Mouse (Mus musculus) kidney, adult 2 months (tissue): ENCODE results near the gene Fbrs. TPM values are rescaled to one million over a fixed set of nuclear protein-coding genes. Genes with fewer than 3 reads are reported as not detected.

Experiments used
- DNase-seq: peaks from one replicate; pipeline ENCODE4 v3.0.0; 2021
- H3K27ac ChIP-seq: fragments of 200-500 bp; 2 replicates; pipeline ENCODE4 v1.5.1; 2012; ENCODE audit warnings: low read depth, low read length, control low read depth, inconsistent platforms; ENCODE audit not compliant: insufficient read depth
- H3K27me3 ChIP-seq: fragments of 200-500 bp; replicated peaks from 2 replicates; pipeline ENCODE4 v1.6.1; 2012; ENCODE audit warnings: mild to moderate bottlenecking, moderate library complexity, low read length, inconsistent platforms; ENCODE audit not compliant: control insufficient read depth, insufficient read depth
- H3K36me3 ChIP-seq: fragments of 200-500 bp; 2 replicates; pipeline ENCODE4 v1.6.1; 2012; ENCODE audit warnings: mild to moderate bottlenecking, moderate library complexity, low read length, inconsistent platforms; ENCODE audit not compliant: control insufficient read depth, insufficient read depth
- H3K4me1 ChIP-seq: fragments of 200-500 bp; 2 replicates; pipeline ENCODE4 v1.6.1; 2011; ENCODE audit warnings: low read length; ENCODE audit not compliant: control insufficient read depth, insufficient read depth
- H3K4me3 ChIP-seq: fragments of 200-500 bp; 2 replicates; pipeline ENCODE4 v1.5.1; 2011; ENCODE audit warnings: mild to moderate bottlenecking, low read depth, low read length, control low read depth; ENCODE audit not compliant: insufficient read depth
- CTCF ChIP-seq: fragments of 200-500 bp; conservative IDR thresholded peaks from 2 replicates; pipeline ENCODE4 v1.5.1; 2011; ENCODE audit warnings: low read depth, mild to moderate bottlenecking, control low read depth, low read length, moderate library complexity, mixed read lengths; ENCODE audit not compliant: insufficient read depth, insufficient read length
- POLR2A ChIP-seq: fragments of 200-500 bp; IDR thresholded peaks from one replicate; pipeline ENCODE4 v1.6.1; 2011; ENCODE audit warnings: low read depth, low read length, control low read depth
- WGBS: fragments of 180-500 bp; shearing (Covaris S2); methylation state at CpG from one replicate; pipeline ENCODE4 v1.1.7; 2018; 5-methylcytosine and 5-hydroxymethylcytosine counted together
- polyA plus RNA-seq: library from polyadenylated mRNA; depleted of rRNA; stranded (reverse); fragments of >200 nt; gene quantifications from 2 replicates; pipeline ENCODE4 v1.2.3, GENCODE M21; 2012; rRNA removed

Gene Fbrs
- 19.1 and 23.7 TPM in 2 replicates for polyA plus RNA-seq

DNA sequence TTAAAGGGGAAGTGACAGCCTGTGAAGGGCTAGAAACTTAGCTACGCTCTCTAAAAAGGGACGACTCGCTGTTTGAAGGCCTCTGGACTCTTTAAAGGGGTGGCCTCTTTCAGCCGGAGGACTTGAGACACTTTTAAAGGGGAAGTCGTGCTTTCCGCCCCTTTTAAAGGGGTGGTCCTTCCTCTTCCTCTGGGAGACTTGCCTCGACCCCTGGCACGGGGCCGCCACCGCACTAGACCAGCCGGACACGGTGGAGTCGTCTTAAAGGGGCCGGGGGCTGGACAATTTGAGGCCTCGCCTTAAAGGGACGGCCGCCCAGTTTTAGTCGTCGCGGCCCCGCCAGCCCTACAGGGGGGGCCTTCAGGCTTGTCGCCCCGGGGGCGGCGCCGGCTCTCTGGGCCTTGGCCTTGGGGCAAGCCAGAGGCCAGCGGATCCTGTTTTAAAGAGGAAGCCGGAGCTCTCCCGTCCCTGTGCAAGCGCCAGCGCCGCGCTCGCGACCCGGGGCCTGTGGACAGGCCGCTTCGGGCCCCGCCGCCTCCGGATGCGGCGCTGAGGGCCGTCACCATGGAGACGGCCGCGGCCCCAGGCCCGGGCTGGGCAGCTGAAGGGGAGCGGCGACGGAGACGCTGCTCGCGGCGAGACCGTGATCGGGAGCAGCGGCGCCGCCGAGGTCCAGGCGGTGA lies at the start of gene Fbrs:
Gene Fbrs (plus strand): TSS at position 565 of the 683 bp plus-strand sequence.
- H3K4me1 ChIP-seq: peaks cover 12% of the 10 kb centered on the region; the same call in 1 of the 2 replicates
- peak; percentile 99 for DNase-seq
- H3K27ac ChIP-seq: peak within 1 kb of the TSS; percentile 96
- H3K4me3 ChIP-seq: peak within 1 kb of the TSS; percentile 65
- no peaks in the 10 kb centered on the region for H3K27me3 ChIP-seq
- peaks cover 3% of the 10 kb centered on the region for H3K36me3 ChIP-seq
- peak; percentile 39 for TF ChIP-seq POLR2A
- TF ChIP-seq CTCF: no peak
- WGBS: under 1% methylated on average over 62 of the region's 62 CpGs

GRCm38 (mm10) chr7:127435206-127435605 lies 43.8 kb upstream of the Fbrs start:
- Histone ChIP-seq H3K27me3 (no peaks in the 10 kb centered on the region), H3K36me3 (no peaks in the 10 kb centered on the region), H3K27ac (no peak overlapping the region), H3K4me1 (no peaks in the 10 kb centered on the region), H3K4me3 (no peak overlapping the region)
- TF ChIP-seq CTCF: no peak
- TF ChIP-seq POLR2A: no peak
- WGBS: 90% methylated on average over 4 of the region's 4 CpGs
- no peak for DNase-seq

DNA sequence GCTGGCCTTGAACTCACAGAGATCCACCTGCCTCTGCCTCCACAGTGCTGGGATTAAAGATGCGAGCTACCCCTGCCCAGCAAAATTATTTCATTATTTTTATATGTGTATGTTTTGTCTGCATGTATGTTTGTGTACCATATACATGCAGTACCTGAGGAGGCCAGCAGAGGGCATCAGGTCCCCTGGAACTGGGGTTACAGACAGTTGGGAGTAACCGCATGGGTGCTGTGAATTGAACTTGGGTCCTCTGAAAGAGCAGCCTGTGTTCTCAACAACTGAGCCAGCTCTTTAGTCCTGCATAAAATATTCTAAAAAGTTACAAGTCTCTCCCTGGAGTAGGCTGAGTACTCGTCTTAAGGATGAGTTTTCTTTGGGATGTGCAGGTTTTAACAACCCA lies 41.3 kb upstream of the Fbrs start:
- Histone ChIP-seq H3K36me3 (no peaks in the 10 kb centered on the region), H3K4me1 (no peaks in the 10 kb centered on the region), H3K27ac (no peak overlapping the region), H3K4me3 (no peak overlapping the region), H3K27me3 (no peaks in the 10 kb centered on the region)
- 92% methylated on average over 3 of the region's 3 CpGs for WGBS
- TF ChIP-seq CTCF (peak; percentile 34), POLR2A (no peak)
- DNase-seq: no peak

- H3K36me3 ChIP-seq: no peaks in the 10 kb centered on the region
- peak; percentile 79 for DNase-seq
- no peak for TF ChIP-seq CTCF
- TF ChIP-seq POLR2A: no peak
- no peaks in the 10 kb centered on the region; the same call in 1 of the 2 replicates for H3K4me1 ChIP-seq
- WGBS: 70% methylated on average over 20 of the region's 20 CpGs
- H3K27ac ChIP-seq: no peak overlapping the region
- no peaks in the 10 kb centered on the region for H3K27me3 ChIP-seq
- no peak overlapping the region for H3K4me3 ChIP-seq
Observed at GRCm38 (mm10) chr7:127443976-127444375, 35.0 kb upstream of the Fbrs start.

DNA sequence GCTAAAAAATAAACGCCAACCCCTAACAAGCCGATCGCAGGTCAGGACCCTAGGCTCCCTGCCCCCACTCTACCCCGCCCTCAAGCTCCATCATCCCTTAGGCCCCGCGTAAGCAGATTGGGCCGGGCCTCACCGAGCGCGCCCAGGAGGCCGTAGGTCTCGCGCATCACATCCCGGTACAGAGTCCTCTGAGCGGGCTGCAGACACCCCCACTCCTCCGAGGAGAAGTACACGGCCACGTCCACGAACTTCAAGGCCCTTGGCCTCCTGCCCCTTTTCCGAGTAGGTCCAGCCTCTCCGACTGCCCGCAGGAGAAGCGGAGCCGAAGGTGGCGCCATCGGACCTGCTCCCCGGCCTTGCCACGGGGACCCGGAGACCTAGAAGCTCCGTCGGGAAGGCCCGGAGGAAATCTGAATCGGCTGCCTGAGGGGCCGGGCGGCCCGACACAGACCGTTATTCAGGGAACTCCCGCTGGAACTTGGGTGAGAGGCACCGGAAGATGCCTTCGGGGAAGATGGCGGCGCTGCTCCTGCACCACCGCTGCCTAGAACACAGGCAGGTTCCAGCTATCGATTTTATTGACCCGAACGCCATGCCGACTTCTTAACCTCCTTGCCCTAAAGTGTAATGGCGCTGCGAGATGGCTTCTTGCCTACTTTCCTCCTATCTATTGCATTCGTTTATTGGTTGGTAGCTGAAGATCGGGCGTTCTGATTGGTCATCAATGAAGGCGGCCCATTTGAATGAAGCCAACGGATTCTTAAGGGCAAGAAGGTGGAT lies 30.3 kb upstream of the Fbrs start, which contains the start of gene Zfp689:
Gene Zfp689 (minus strand): TSS at position 638 of the 780 bp plus-strand sequence.
- Histone ChIP-seq H3K27ac (peak within 1 kb of the TSS; percentile 84), H3K4me3 (peak within 1 kb of the TSS; percentile 89), H3K36me3 (no peaks in the 10 kb centered on the region), H3K4me1 (peaks cover 11% of the 10 kb centered on the region; the same call in 1 of the 2 replicates), H3K27me3 (no peaks in the 10 kb centered on the region)
- DNase-seq: peak; percentile 99
- under 1% methylated on average over 54 of the region's 54 CpGs for WGBS
- TF ChIP-seq POLR2A (no peak), CTCF (no peak)

DNA sequence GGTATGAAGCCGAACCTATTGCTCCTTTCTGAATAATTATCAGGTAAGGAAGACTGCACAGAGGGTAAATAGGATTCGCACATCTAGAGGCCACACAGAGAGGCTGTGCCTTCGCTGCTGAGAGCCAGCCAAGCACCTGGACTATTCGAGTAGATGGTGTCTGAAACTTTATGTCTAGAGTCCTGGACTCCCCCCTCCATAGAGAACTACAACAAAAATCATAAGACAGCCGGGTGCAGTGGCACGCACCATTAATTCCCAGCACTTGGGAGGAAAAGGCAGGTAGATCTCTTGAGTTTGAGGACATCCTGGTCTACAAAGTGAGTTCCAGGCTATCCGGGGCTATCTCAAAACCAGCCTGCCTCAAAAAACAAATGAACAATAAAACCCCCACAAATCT lies 29.0 kb upstream of the Fbrs start:
- WGBS: 56% methylated on average over 7 of the region's 7 CpGs
- Histone ChIP-seq H3K4me1 (peaks cover 11% of the 10 kb centered on the region; the same call in 1 of the 2 replicates), H3K36me3 (no peaks in the 10 kb centered on the region), H3K4me3 (no peak overlapping the region), H3K27me3 (no peaks in the 10 kb centered on the region), H3K27ac (no peak overlapping the region)
- no peak for DNase-seq
- TF ChIP-seq POLR2A: no peak
- TF ChIP-seq CTCF: no peak

GRCm38 (mm10) chr7:127453056-127453455 lies 25.9 kb upstream of the Fbrs start:
- H3K4me3 ChIP-seq: no peak overlapping the region
- H3K4me1 ChIP-seq: peaks cover 11% of the 10 kb centered on the region; the same call in 1 of the 2 replicates
- TF ChIP-seq CTCF: no peak
- TF ChIP-seq POLR2A: no peak
- no peak overlapping the region for H3K27ac ChIP-seq
- no peaks in the 10 kb centered on the region for H3K27me3 ChIP-seq
- WGBS: 97% methylated on average over 2 of the region's 2 CpGs
- DNase-seq: no peak
- H3K36me3 ChIP-seq: no peaks in the 10 kb centered on the region; the same call in 1 of the 2 replicates
